Mouse (Mus musculus) heart, postnatal 25 days (tissue): Measurements from ENCODE around the gene Phldb1. TPM values are rescaled to one million over a fixed set of nuclear protein-coding genes. Genes with fewer than 3 reads are reported as not detected.
A peak's percentile ranks its signal among the peaks of the same experiment; 100 is the strongest.

ENCODE experiments used
- DNase-seq: peaks from one replicate; pipeline ENCODE4 v3.0.0; 2022; ENCODE audit warnings: low spot score
- intact Hi-C: fragments of 180-260 bp; cut with DNase I; formaldehyde crosslinking; loops from one replicate; pipeline ENCODE4 v1.15.1; 2025
- total RNA-seq, 2 experiments: library from RNA; stranded (reverse); gene quantifications; 2 replicates each; pipeline ENCODE4 v1.2.3; 2021

The Phldb1 gene
- total RNA-seq, 2 experiments from 2014 or later: 115 to 121 TPM

- intact Hi-C loops: no loop called here
- DNase-seq: no peak
Observed at GRCm38 (mm10) chr9:44683046-44683445, 52.0 kb downstream of the Phldb1 start.

GRCm38 (mm10) chr9:44679565-44679964 is 55.4 kb downstream of the Phldb1 start:
- no peak for DNase-seq
- intact Hi-C loops: no loop called here

- DNase-seq: no peak
- intact Hi-C loops: no loop called here
Observed at GRCm38 (mm10) chr9:44678288-44678871, 56.6 kb downstream of the Phldb1 start.

GRCm38 (mm10) chr9:44673005-44673404 is 62.0 kb downstream of the Phldb1 start, which contains the start of gene Treh:
Gene Treh (plus strand): TSS chr9:44673233.
- DNase-seq: no peak

GRCm38 (mm10) chr9:44672291-44672865 is 62.6 kb downstream of the Phldb1 start:
- intact Hi-C loops: no loop called here
- no peak for DNase-seq

More at GRCm38 (mm10) chr9:44673005-44673404, 62.0 kb downstream of the Phldb1 start, which contains the start of gene Treh:
- intact Hi-C loops: no loop called here

- intact Hi-C loops: no loop called here
Observed at GRCm38 (mm10) chr9:44671416-44671815, 63.6 kb downstream of the Phldb1 start.

GRCm38 (mm10) chr9:44663706-44664105 is 71.3 kb downstream of the Phldb1 start:
- intact Hi-C loops: no loop called here
- DNase-seq: no peak

More at GRCm38 (mm10) chr9:44671416-44671815, 63.6 kb downstream of the Phldb1 start:
- DNase-seq: no peak

- intact Hi-C loops: loop anchor here (1.0 to 5.0 kb wide), 2 partner anchors 30 to 92 kb away; no protein-coding TSS in a partner anchor
Observed at GRCm38 (mm10) chr9:44655098-44656066, 79.6 kb downstream of the Phldb1 start.

GRCm38 (mm10) chr9:44653896-44654295 is 81.1 kb downstream of the Phldb1 start:
- no peak for DNase-seq
- intact Hi-C loops: loop anchor here (5.0 kb wide), 1 partner anchor 152 kb away; no protein-coding TSS in a partner anchor

More at GRCm38 (mm10) chr9:44655098-44656066, 79.6 kb downstream of the Phldb1 start:
- DNase-seq: peak; percentile 39

- peak; percentile 39 for DNase-seq
- intact Hi-C loops: loop anchor here (1.0 to 5.0 kb wide), 2 partner anchors 150 to 198 kb away; partner anchors contain the start of gene Upk2
Observed at GRCm38 (mm10) chr9:44652027-44652426, 83.0 kb downstream of the Phldb1 start.

- intact Hi-C loops: no loop called here
- DNase-seq: no peak
Observed at GRCm38 (mm10) chr9:44648881-44649281, 86.1 kb downstream of the Phldb1 start.

- intact Hi-C loops: no loop called here
- DNase-seq: no peak
Observed at GRCm38 (mm10) chr9:44647656-44648055, 87.3 kb downstream of the Phldb1 start.

- no peak for DNase-seq
- intact Hi-C loops: no loop called here
Observed at GRCm38 (mm10) chr9:44647026-44647425, 88.0 kb downstream of the Phldb1 start.

- DNase-seq: no peak
- intact Hi-C loops: no loop called here
Observed at GRCm38 (mm10) chr9:44646366-44646765, 88.6 kb downstream of the Phldb1 start.

GRCm38 (mm10) chr9:44645924-44646323 is 89.1 kb downstream of the Phldb1 start:
- DNase-seq: no peak
- intact Hi-C loops: no loop called here

GRCm38 (mm10) chr9:44645481-44645880 is 89.5 kb downstream of the Phldb1 start:
- peak; percentile 54 for DNase-seq
- intact Hi-C loops: no loop called here

- intact Hi-C loops: loop anchor here (5.0 kb wide), 1 partner anchor 37 kb away; no protein-coding TSS in a partner anchor
- DNase-seq: no peak
Observed at GRCm38 (mm10) chr9:44644186-44644585, 90.8 kb downstream of the Phldb1 start.

- DNase-seq: no peak
- intact Hi-C loops: loop anchor here (5.0 kb wide), 1 partner anchor 36 kb away; no protein-coding TSS in a partner anchor
Observed at GRCm38 (mm10) chr9:44643103-44643502, 91.9 kb downstream of the Phldb1 start.

GRCm38 (mm10) chr9:44641616-44642015 is 93.4 kb downstream of the Phldb1 start:
- intact Hi-C loops: loop anchor here (5.0 kb wide), 1 partner anchor 34 kb away; no protein-coding TSS in a partner anchor
- no peak for DNase-seq
